Mouse (Mus musculus): ENCODE measurements around the gene Abcb9.

- TF ChIP-seq CTCF (IDR thresholded peaks at IDR 0.05; ENCODE audit: extremely low read depth, insufficient read depth, insufficient read length, insufficient replicate concordance): no peak
- TF ChIP-seq POLR2A (IDR thresholded peaks at IDR 0.05; ENCODE audit: low read depth, low read length): no peak
Observed at GRCm38 (mm10) chr5:124029220-124030035, 66.2 kb downstream of the Abcb9 start.
